Mouse (Mus musculus) limb, embryonic 15.5 days (tissue): ENCODE results near the gene Galnt16. TPM values are rescaled to one million over a fixed set of nuclear protein-coding genes. Genes with fewer than 3 reads are reported as not detected.

Experiments used
- ATAC-seq: fragments of 200-750 bp; cut with Nextera tagmentation; 2 replicates; pipeline ENCODE4 v1.8.0; 2017; ENCODE audit warnings: low read depth, moderate TSS enrichment; ENCODE audit not compliant: insufficient number of reproducible peaks, low FRiP score, low TSS enrichment
- H3K27ac ChIP-seq: fragments of 300-500 bp; sonication (generic); 2 replicates; pipeline ENCODE4 v1.5.1; 2015; ENCODE audit warnings: moderate library complexity, mild to moderate bottlenecking, inconsistent platforms
- H3K27me3 ChIP-seq: fragments of 300-500 bp; sonication (generic); 2 replicates; pipeline ENCODE4 v1.6.1; 2015; ENCODE audit warnings: inconsistent platforms
- H3K36me3 ChIP-seq: fragments of 300-500 bp; sonication (generic); 2 replicates; pipeline ENCODE4 v1.6.1; 2015; ENCODE audit warnings: inconsistent platforms
- H3K4me1 ChIP-seq: fragments of 300-500 bp; sonication (generic); 2 replicates; pipeline ENCODE4 v1.6.1; 2015; ENCODE audit warnings: inconsistent platforms
- H3K4me2 ChIP-seq: fragments of 300-500 bp; sonication (generic); 2 replicates; pipeline ENCODE4 v1.6.1; 2015; ENCODE audit warnings: mild to moderate bottlenecking, inconsistent platforms
- H3K4me3 ChIP-seq: fragments of 300-500 bp; sonication (generic); 2 replicates; pipeline ENCODE4 v1.5.1; 2015; ENCODE audit warnings: mild to moderate bottlenecking, inconsistent platforms
- H3K9ac ChIP-seq: fragments of 300-500 bp; sonication (generic); 2 replicates; pipeline ENCODE4 v1.6.1; 2015; ENCODE audit warnings: inconsistent platforms
- H3K9me3 ChIP-seq: fragments of 300-500 bp; sonication (generic); 2 replicates; pipeline ENCODE4 v1.6.1; 2016; ENCODE audit warnings: inconsistent platforms
- WGBS: fragments of 180-500 bp; shearing (Covaris S2); methylation state at CpG from one replicate; pipeline ENCODE4 v1.1.7; 2015; 5-methylcytosine and 5-hydroxymethylcytosine counted together
- polyA plus RNA-seq: library from polyadenylated mRNA; unstranded; fragments of >200 nt; fragmentation: Nextera tagmentation; extraction: Ambion mirVana; gene quantifications from 2 replicates; pipeline ENCODE4 v1.2.1, GENCODE M21; 2015

Galnt16 gene
- polyA plus RNA-seq = 23.5 and 24.9 TPM in 2 replicates

GRCm38 (mm10) chr12:80517977-80518376 is at the start of gene Galnt16:
Gene Galnt16 (plus strand): TSS chr12:80518277.
- Histone ChIP-seq H3K4me2 (peak within 1 kb of the TSS; percentile 95), H3K27me3 (peaks cover 84% of the 10 kb centered on the region), H3K4me1 (peaks cover 24% of the 10 kb centered on the region), H3K27ac (peak within 1 kb of the TSS; percentile 47; the same call in 1 of the 2 replicates), H3K4me3 (peak within 1 kb of the TSS; percentile 67), H3K36me3 (no peaks in the 10 kb centered on the region), H3K9ac (peak within 1 kb of the TSS; percentile 60), H3K9me3 (no peaks in the 10 kb centered on the region)
- WGBS = 5% methylated on average over 14 of the region's 14 CpGs
- no peak for ATAC-seq

DNA sequence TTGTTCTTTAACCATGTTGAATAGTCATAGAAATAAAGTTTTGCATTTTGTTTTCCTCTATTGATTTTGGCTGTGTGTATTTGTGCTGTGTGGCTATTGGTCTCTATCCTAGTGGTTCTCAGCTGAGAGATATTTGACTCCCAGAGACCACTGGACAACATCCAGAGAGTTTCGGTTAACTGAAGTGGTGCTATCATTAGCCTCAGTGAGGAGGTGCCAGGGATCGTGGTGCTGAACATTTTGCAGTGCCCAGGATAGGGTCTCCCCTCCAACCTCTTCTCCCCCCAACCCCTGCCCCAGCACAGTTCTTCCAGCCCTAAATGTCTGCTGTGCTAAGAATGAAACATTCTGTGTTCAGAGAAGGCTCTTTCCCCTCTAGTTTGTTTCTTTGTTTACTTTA is 47.9 kb upstream of the Galnt16 start:
- Histone ChIP-seq H3K4me3 (no peak overlapping the region), H3K9ac (no peak overlapping the region), H3K4me1 (no peaks in the 10 kb centered on the region), H3K27ac (no peak overlapping the region), H3K4me2 (no peak overlapping the region), H3K27me3 (no peaks in the 10 kb centered on the region), H3K9me3 (no peaks in the 10 kb centered on the region), H3K36me3 (no peaks in the 10 kb centered on the region)
- 74% methylated on average over 2 of the region's 2 CpGs for WGBS
- ATAC-seq = no peak

DNA sequence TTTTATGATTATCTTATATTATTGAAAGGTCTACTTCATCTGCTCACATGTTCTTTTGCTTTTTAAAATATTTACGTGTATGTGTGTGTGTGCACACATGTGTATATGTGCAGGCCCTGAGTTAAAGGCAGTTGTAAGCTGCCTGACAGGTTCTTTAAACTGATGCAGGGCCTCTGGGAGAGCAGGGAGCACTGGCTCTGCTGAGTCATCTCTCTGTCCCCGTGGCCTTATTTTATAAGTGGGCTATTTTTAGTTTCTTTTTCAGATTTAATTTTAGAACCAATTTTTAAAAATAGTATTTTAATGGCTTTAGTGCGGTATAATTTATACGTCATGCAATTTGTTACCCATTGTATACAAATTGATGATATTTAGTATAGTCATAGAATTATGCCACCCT is 46.2 kb upstream of the Galnt16 start:
- no peaks in the 10 kb centered on the region; the same call in 1 of the 2 replicates for H3K36me3 ChIP-seq
- no peaks in the 10 kb centered on the region for H3K9me3 ChIP-seq
- ATAC-seq = no peak
- no peak overlapping the region for H3K4me2 ChIP-seq
- H3K4me3 ChIP-seq = no peak overlapping the region
- no peak overlapping the region for H3K27ac ChIP-seq
- 64% methylated on average over 4 of the region's 4 CpGs for WGBS
- no peaks in the 10 kb centered on the region for H3K27me3 ChIP-seq
- no peaks in the 10 kb centered on the region for H3K4me1 ChIP-seq
- H3K9ac ChIP-seq = no peak overlapping the region

- 79% methylated on average over 3 of the region's 3 CpGs for WGBS
- H3K4me1 ChIP-seq = no peaks in the 10 kb centered on the region
- ATAC-seq = no peak
Measured at GRCm38 (mm10) chr12:80473731-80474130, 44.3 kb upstream of the Galnt16 start.

DNA sequence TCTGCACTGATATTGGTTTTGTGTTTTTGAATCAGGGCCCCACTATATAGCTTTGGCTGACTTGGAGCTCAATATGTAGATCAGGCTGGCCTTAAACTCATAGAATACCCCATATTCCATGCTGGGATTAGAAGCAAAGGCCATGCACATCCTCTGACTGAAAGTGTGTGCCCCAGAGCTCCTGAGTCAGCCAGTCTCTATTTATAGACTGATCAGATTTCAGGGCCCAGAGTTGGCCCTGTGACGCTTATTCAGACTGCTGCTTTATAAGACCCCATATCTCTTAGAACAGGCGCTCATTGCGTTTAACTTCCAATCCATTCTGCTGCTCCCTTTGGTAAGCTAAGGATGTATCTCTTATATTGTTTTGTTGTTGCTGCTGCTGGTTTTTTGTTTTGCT is 38.1 kb upstream of the Galnt16 start:
- WGBS = 67% methylated on average over 3 of the region's 3 CpGs
- H3K4me2 ChIP-seq = no peak overlapping the region
- peaks cover 14% of the 10 kb centered on the region for H3K36me3 ChIP-seq
- no peaks in the 10 kb centered on the region for H3K9me3 ChIP-seq
- H3K9ac ChIP-seq = no peak overlapping the region
- ATAC-seq = no peak
- no peak overlapping the region for H3K27ac ChIP-seq
- H3K27me3 ChIP-seq = no peaks in the 10 kb centered on the region
- H3K4me1 ChIP-seq = no peaks in the 10 kb centered on the region
- no peak overlapping the region for H3K4me3 ChIP-seq

More at GRCm38 (mm10) chr12:80473731-80474130, 44.3 kb upstream of the Galnt16 start:
- no peaks in the 10 kb centered on the region for H3K27me3 ChIP-seq
- no peak overlapping the region for H3K27ac ChIP-seq
- no peak overlapping the region for H3K4me2 ChIP-seq
- no peaks in the 10 kb centered on the region; the same call in 1 of the 2 replicates for H3K36me3 ChIP-seq
- H3K9me3 ChIP-seq = no peaks in the 10 kb centered on the region
- no peak overlapping the region for H3K9ac ChIP-seq
- no peak overlapping the region for H3K4me3 ChIP-seq

DNA sequence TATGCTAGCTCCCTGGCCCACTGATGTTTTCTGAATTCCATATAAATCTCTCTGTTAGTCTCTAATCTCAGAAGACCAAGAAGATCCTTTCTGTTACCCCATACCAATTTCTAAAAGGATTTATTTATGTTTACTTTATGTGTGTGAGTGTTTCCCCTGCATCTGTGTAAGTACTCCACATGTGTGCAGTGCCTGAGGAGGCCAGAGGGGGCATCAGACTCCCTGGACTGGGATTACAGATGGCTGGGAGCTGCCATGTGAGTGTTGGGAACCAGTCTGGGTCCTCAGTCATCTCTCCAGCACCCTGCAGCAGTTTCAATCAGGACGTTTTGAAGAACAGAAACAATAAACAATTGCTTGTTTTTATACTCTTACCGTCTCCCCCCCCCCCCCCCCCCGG is 34.7 kb upstream of the Galnt16 start:
- WGBS = 63% methylated on average over 3 of the region's 3 CpGs
- H3K36me3 ChIP-seq = peaks cover 17% of the 10 kb centered on the region

DNA sequence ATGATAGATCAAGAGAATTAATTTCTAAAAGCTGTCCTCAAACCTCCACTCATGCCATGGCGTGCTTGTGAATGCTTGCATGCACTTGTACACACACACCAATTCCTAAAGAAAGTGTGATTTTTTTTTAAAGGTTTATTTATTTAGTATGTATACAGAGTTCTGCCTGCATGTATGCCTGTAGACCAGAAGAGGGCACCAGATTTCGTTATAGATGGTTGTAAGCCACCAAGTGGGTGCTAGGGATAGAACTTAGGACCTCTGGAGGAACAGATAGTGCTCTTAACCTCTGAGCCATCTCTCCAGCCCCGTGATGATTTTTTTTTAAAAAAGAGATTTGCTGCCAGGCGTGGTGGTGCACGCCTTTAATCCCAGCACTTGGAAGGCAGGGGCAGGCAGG is 24.8 kb upstream of the Galnt16 start:
- Histone ChIP-seq H3K9me3 (no peaks in the 10 kb centered on the region), H3K4me2 (no peak overlapping the region), H3K27ac (no peak overlapping the region), H3K4me1 (no peaks in the 10 kb centered on the region), H3K27me3 (no peaks in the 10 kb centered on the region), H3K4me3 (no peak overlapping the region), H3K36me3 (peaks cover 43% of the 10 kb centered on the region), H3K9ac (no peak overlapping the region)
- no peak for ATAC-seq
- 93% methylated on average over 5 of the region's 5 CpGs for WGBS

More for the DNA sequence above, 34.7 kb upstream of the Galnt16 start:
- H3K4me1 ChIP-seq = no peaks in the 10 kb centered on the region
- no peak for ATAC-seq
- no peaks in the 10 kb centered on the region for H3K9me3 ChIP-seq
- no peak overlapping the region for H3K27ac ChIP-seq
- H3K27me3 ChIP-seq = no peaks in the 10 kb centered on the region
- H3K4me3 ChIP-seq = no peak overlapping the region
- no peak overlapping the region for H3K4me2 ChIP-seq
- no peak overlapping the region for H3K9ac ChIP-seq

DNA sequence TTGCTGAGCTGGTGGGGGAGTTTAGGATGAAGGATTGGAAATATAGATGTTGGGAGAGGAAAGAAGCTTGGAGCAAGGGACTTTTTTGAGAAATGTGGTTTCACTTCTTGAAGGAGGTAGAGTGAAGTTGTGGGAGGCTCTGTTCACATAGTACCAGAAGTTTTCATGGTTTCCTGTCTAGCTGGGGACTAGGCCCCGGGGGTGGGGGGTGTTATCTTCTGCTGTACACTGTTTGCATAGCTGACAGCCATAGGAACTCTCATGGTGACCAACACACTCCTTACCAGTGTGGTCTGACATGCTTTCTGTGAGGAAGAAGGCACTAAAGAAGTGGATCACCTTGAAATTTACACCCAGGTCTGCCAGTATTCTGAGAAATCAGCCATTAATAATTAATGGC is 22.4 kb upstream of the Galnt16 start:
- Histone ChIP-seq H3K36me3 (peaks cover 27% of the 10 kb centered on the region), H3K4me1 (no peaks in the 10 kb centered on the region), H3K27me3 (no peaks in the 10 kb centered on the region), H3K27ac (no peak overlapping the region), H3K4me3 (no peak overlapping the region), H3K9ac (no peak overlapping the region), H3K4me2 (no peak overlapping the region), H3K9me3 (no peaks in the 10 kb centered on the region)
- ATAC-seq = no peak
- WGBS = 82% methylated on average over 1 of the region's 1 CpGs

- Histone ChIP-seq H3K9ac (no peak overlapping the region), H3K36me3 (peaks cover 3% of the 10 kb centered on the region; the same call in 1 of the 2 replicates), H3K27me3 (no peaks in the 10 kb centered on the region), H3K4me1 (no peaks in the 10 kb centered on the region), H3K27ac (no peak overlapping the region), H3K4me3 (no peak overlapping the region), H3K9me3 (no peaks in the 10 kb centered on the region), H3K4me2 (no peak overlapping the region)
- no peak for ATAC-seq
- 52% methylated on average over 4 of the region's 4 CpGs for WGBS
Measured at GRCm38 (mm10) chr12:80498356-80498755, 19.7 kb upstream of the Galnt16 start.

DNA sequence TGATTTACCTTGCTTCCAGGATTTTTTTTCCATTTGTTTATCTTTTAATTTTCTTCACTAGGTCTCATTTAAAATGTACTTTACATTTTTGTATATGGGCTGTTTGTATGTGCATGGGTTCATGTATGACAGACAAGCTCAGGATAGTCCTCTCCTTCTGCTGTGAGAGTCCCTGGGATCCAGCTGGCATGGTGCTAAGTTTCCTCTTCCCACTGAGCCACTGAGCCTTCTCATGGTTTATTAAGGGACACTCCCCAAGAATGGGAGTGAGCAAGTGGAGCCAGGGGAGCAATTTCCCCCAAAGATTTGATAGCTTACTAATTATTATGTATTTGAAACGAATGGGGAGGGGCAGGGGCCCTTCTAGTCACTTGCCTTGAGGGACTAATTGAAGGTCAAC is 17.6 kb upstream of the Galnt16 start:
- no peaks in the 10 kb centered on the region for H3K36me3 ChIP-seq
- H3K27me3 ChIP-seq = no peaks in the 10 kb centered on the region
- no peak overlapping the region for H3K4me2 ChIP-seq
- H3K4me1 ChIP-seq = no peaks in the 10 kb centered on the region
- H3K9me3 ChIP-seq = no peaks in the 10 kb centered on the region
- 63% methylated on average over 1 of the region's 1 CpGs for WGBS
- H3K9ac ChIP-seq = no peak overlapping the region
- ATAC-seq = no peak
- H3K4me3 ChIP-seq = no peak overlapping the region
- H3K27ac ChIP-seq = no peak overlapping the region

DNA sequence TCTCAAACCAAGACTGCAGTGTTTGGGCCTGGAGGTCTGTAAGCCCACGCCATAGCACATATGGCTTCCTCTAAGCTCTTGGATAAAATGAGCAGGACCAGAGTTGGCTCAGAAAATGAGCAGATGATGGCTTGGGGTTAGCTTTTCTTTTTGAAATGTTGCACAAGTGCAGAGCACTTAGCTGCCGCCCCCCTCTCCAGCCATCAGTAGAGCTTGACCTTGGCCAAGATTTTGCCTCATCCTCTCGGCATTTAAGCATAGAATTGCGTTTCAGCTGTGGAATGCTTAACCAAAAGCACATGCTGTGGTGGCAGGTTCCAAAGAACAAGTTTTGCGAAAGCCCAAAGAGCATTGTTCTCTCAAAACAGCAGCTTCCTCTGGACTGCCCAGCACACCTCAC is 13.4 kb upstream of the Galnt16 start:
- no peaks in the 10 kb centered on the region for H3K36me3 ChIP-seq
- H3K4me2 ChIP-seq = no peak overlapping the region
- no peak overlapping the region for H3K4me3 ChIP-seq
- no peaks in the 10 kb centered on the region for H3K9me3 ChIP-seq
- H3K9ac ChIP-seq = no peak overlapping the region
- WGBS = 41% methylated on average over 5 of the region's 5 CpGs
- H3K27ac ChIP-seq = peak overlapping the region; percentile 67
- peaks cover 14% of the 10 kb centered on the region for H3K4me1 ChIP-seq
- ATAC-seq = peak; percentile 72
- H3K27me3 ChIP-seq = no peaks in the 10 kb centered on the region

DNA sequence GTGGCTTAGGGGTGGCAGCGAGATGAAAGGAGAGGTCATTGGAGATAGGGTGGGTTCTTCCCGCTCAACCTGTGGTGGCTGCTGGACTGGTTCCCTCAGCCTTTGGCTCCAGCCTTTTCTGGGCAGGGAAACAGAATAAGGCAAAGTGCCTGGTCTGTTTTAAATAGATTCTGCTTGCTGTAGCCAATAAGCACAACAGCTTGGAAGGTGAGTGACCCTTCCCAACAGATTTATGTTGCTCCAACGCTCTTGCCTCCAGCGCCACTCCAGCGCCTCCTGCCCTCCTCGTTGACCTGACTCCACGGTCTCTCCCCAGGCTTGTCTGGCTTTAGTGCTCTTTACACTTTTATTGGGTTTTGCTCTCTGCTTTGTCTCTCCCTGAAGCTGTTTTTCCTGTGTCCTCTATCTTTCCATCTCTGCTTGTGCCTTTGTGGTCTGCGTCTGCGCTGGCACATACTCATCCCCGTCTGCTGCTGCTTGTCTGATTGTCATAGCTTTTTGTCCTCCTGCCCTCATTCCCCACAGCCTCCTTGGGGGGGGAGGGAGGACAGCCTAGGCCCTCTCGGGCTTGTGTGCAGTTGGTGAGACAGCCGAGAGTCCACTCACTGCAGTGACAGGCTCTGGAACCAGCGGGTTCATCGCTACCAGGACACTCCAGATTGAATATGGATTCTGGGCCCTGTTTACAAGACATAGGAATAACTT is 10.9 kb upstream of the Galnt16 start:
- H3K27ac ChIP-seq = peak overlapping the region; percentile 30; the same call in 1 of the 2 replicates
- H3K27me3 ChIP-seq = no peaks in the 10 kb centered on the region
- no peak overlapping the region for H3K9ac ChIP-seq
- no peak overlapping the region for H3K4me2 ChIP-seq
- WGBS = 35% methylated on average over 14 of the region's 14 CpGs
- no peak overlapping the region for H3K4me3 ChIP-seq
- H3K4me1 ChIP-seq = peaks cover 14% of the 10 kb centered on the region
- ATAC-seq = no peak
- H3K9me3 ChIP-seq = no peaks in the 10 kb centered on the region
- no peaks in the 10 kb centered on the region for H3K36me3 ChIP-seq
